Mouse (Mus musculus) hindbrain, embryonic 11.5 days (tissue): ENCODE measurements at regions not wholly inside any gene's neighbourhood (a gene's known extent, or its start where the extent isn't known, plus 50 kb on each side); places are given as distances from the start of the nearest gene placed in this dataset.

Experiments used
- ATAC-seq: fragments of 200-750 bp; cut with Nextera tagmentation; 2 replicates; pipeline ENCODE4 v1.8.0; 2017; ENCODE audit warnings: mild to moderate bottlenecking, moderate TSS enrichment, moderate library complexity; ENCODE audit not compliant: low FRiP score
- DNase-seq: peaks from one replicate; pipeline ENCODE4 v3.0.0-alpha.2; 2015; ENCODE audit warnings: low spot score
- H3K27ac ChIP-seq: fragments of 300-500 bp; sonication (generic); 2 replicates; pipeline ENCODE4 v1.5.1; 2014; ENCODE audit warnings: mild to moderate bottlenecking, low read depth, low read length
- H3K27me3 ChIP-seq: fragments of 300-500 bp; sonication (generic); 2 replicates; pipeline ENCODE4 v1.6.1; 2014; ENCODE audit warnings: mild to moderate bottlenecking, low read length, moderate library complexity, mixed read lengths; ENCODE audit not compliant: control insufficient read depth, insufficient read depth
- H3K36me3 ChIP-seq: fragments of 300-500 bp; sonication (generic); 2 replicates; pipeline ENCODE4 v1.6.1; 2014; ENCODE audit warnings: mild to moderate bottlenecking, low read length, moderate library complexity, mixed read lengths; ENCODE audit not compliant: control insufficient read depth, insufficient read depth
- H3K4me1 ChIP-seq: fragments of 300-500 bp; sonication (generic); replicated peaks from 2 replicates; pipeline ENCODE4 v1.6.1; 2014; ENCODE audit warnings: low read length, mixed read lengths; ENCODE audit not compliant: control insufficient read depth, insufficient read depth
- H3K4me2 ChIP-seq: fragments of 300-500 bp; sonication (generic); replicated peaks from 2 replicates; pipeline ENCODE4 v1.6.1; 2014; ENCODE audit warnings: mild to moderate bottlenecking, low read depth, low read length
- H3K4me3 ChIP-seq: fragments of 300-500 bp; sonication (generic); 2 replicates; pipeline ENCODE4 v1.5.1; 2014; ENCODE audit warnings: low read depth, low read length
- H3K9ac ChIP-seq: fragments of 300-500 bp; sonication (generic); 2 replicates; pipeline ENCODE4 v1.6.1; 2014; ENCODE audit warnings: low read depth, low read length
- H3K9me3 ChIP-seq: fragments of 300-500 bp; sonication (generic); 2 replicates; pipeline ENCODE4 v1.6.1; 2016; ENCODE audit warnings: low read length; ENCODE audit not compliant: control insufficient read depth
- WGBS: fragments of 180-500 bp; shearing (Covaris S2); extraction: QIAGEN DNeasy Blood & Tissue Kit; methylation state at CpG from one replicate; pipeline ENCODE4 v1.1.7; 2014; 5-methylcytosine and 5-hydroxymethylcytosine counted together

DNA sequence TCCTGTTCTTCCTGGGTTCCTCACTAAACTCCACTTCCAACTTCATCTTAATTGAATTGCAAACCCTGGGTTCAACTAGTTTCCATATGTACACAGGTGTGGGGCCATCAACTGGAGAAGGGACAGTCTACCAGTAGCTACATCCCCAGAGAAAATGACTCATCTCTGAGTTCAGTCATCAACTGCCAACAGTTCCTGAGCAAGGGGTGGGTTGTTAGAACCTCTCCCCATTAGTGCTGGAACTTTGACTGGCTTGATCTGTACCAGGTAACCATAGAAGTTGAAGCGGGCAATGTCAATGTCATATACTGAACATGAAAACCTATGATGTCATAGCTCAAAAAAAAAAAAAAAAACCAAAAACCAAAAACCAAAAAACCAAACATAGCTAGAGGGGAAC lies 69.8 kb downstream of the Gm21750 start:
- 88% methylated on average over 1 of the region's 1 CpGs for WGBS
- no peak overlapping the region for H3K4me3 ChIP-seq
- H3K4me1 ChIP-seq = no peaks in the 10 kb centered on the region
- DNase-seq (no peak), ATAC-seq (no peak)
- H3K9ac ChIP-seq = no peak overlapping the region
- no peak overlapping the region for H3K27ac ChIP-seq
- H3K9me3 ChIP-seq = no peaks in the 10 kb centered on the region
- no peak overlapping the region for H3K4me2 ChIP-seq
- H3K36me3 ChIP-seq = no peaks in the 10 kb centered on the region
- H3K27me3 ChIP-seq = no peaks in the 10 kb centered on the region

GRCm38 (mm10) chr14:73732161-73732560 lies 71.1 kb downstream of the Gm21750 start:
- DNase-seq = peak; percentile 1
- Histone ChIP-seq H3K9ac (no peak overlapping the region), H3K4me1 (no peaks in the 10 kb centered on the region), H3K27me3 (no peaks in the 10 kb centered on the region), H3K9me3 (no peaks in the 10 kb centered on the region), H3K4me3 (no peak overlapping the region), H3K36me3 (no peaks in the 10 kb centered on the region), H3K27ac (no peak overlapping the region), H3K4me2 (no peak overlapping the region)
- no peak for ATAC-seq
- WGBS = 39% methylated on average over 3 of the region's 3 CpGs

DNA sequence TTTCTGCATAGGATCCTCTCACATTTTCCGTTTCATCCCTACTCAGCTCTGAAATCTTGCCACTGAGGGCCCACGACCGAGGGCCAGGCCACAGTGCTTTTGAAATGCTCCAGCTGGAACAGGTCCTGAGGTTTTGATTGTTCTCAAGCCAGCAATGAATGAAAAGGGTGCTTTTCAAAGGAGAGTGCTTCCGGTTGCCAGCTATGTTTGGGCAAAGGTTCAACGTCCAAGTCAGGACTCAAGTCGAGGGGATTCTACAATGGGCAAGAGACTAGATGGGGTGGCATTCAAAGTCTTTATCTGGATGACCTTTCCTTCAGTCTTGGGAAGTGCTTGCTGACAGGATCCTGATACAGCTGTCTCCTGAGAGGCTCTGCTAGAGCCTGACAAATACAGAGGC lies 89.8 kb downstream of the Gm21750 start:
- Histone ChIP-seq H3K36me3 (no peaks in the 10 kb centered on the region), H3K4me2 (no peak overlapping the region), H3K27me3 (no peaks in the 10 kb centered on the region), H3K4me1 (no peaks in the 10 kb centered on the region), H3K4me3 (no peak overlapping the region), H3K9me3 (no peaks in the 10 kb centered on the region), H3K27ac (no peak overlapping the region), H3K9ac (no peak overlapping the region)
- DNase-seq = no peak
- no peak for ATAC-seq
- WGBS = 88% methylated on average over 6 of the region's 6 CpGs

- WGBS = 63% methylated on average over 1 of the region's 1 CpGs
- ATAC-seq (no peak), DNase-seq (no peak)
- Histone ChIP-seq H3K9me3 (no peaks in the 10 kb centered on the region), H3K27ac (no peak overlapping the region), H3K27me3 (no peaks in the 10 kb centered on the region), H3K4me1 (no peaks in the 10 kb centered on the region), H3K4me2 (no peak overlapping the region), H3K4me3 (no peak overlapping the region), H3K9ac (no peak overlapping the region), H3K36me3 (no peaks in the 10 kb centered on the region)
Observed at GRCm38 (mm10) chr14:73759986-73760385, 99.0 kb downstream of the Gm21750 start.

GRCm38 (mm10) chr14:73772964-73773363 lies 111.9 kb downstream of the Gm21750 start:
- Histone ChIP-seq H3K4me3 (no peak overlapping the region), H3K27me3 (no peaks in the 10 kb centered on the region), H3K27ac (no peak overlapping the region), H3K4me1 (no peaks in the 10 kb centered on the region), H3K4me2 (no peak overlapping the region), H3K9ac (no peak overlapping the region), H3K36me3 (no peaks in the 10 kb centered on the region), H3K9me3 (no peaks in the 10 kb centered on the region)
- DNase-seq = no peak
- no peak for ATAC-seq
- WGBS = 83% methylated on average over 3 of the region's 3 CpGs

DNA sequence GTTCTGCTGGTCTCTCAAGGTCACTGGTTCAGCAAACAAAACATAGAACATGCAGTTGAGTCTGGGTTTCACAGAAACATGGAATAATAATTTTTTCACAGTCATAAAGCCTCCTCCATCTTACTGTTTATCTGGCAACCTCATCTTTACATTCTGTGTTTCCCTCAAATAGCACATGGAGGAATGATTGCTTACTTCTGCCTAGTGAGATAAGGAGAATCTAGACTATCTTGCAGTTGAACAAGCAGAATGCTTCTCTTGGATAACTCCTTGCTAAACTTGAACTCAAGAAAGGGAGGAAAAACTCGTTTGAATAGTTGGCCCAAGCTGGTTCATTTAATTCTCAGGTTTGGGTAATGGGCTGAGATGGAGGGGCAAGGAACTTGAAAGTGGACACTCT lies 112.8 kb downstream of the Gm21750 start:
- WGBS = 35% methylated on average over 1 of the region's 1 CpGs
- no peaks in the 10 kb centered on the region for H3K9me3 ChIP-seq
- H3K4me3 ChIP-seq = no peak overlapping the region
- no peaks in the 10 kb centered on the region for H3K36me3 ChIP-seq
- no peaks in the 10 kb centered on the region for H3K4me1 ChIP-seq
- H3K9ac ChIP-seq = no peak overlapping the region
- DNase-seq = no peak
- H3K27me3 ChIP-seq = no peaks in the 10 kb centered on the region
- ATAC-seq = no peak
- H3K4me2 ChIP-seq = no peak overlapping the region
- H3K27ac ChIP-seq = no peak overlapping the region

- Histone ChIP-seq H3K9ac (no peak overlapping the region), H3K27ac (no peak overlapping the region), H3K9me3 (no peaks in the 10 kb centered on the region), H3K36me3 (no peaks in the 10 kb centered on the region), H3K4me3 (no peak overlapping the region), H3K27me3 (no peaks in the 10 kb centered on the region), H3K4me2 (no peak overlapping the region), H3K4me1 (no peaks in the 10 kb centered on the region)
- DNase-seq (peak; percentile 76), ATAC-seq (no peak)
- 13% methylated on average over 1 of the region's 1 CpGs for WGBS
Observed at GRCm38 (mm10) chr14:73776066-73776465, 115.0 kb downstream of the Gm21750 start.

DNA sequence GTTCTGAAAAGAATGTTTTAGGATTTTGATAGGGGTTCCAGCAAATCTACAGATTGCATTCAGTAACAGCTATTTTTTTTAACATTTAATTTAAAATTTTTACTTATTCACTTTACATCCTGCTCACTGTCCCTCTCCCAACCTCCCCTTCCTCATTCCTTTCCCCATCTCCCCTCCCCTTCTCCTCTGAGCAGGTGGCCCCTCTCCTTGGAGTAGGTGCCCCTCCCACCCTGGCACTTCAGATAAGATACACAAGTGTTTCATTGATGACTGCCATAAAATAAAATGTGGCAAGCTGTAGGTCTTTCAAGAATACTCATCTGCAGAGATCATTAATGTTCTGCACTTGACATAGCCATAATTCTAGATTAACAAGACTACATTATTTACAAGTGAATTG lies 146.1 kb downstream of the Gm21750 start:
- ATAC-seq (no peak), DNase-seq (no peak)
- Histone ChIP-seq H3K9me3 (no peaks in the 10 kb centered on the region), H3K27me3 (no peaks in the 10 kb centered on the region), H3K9ac (no peak overlapping the region), H3K4me3 (no peak overlapping the region), H3K36me3 (no peaks in the 10 kb centered on the region), H3K4me2 (no peak overlapping the region), H3K27ac (no peak overlapping the region), H3K4me1 (no peaks in the 10 kb centered on the region)

DNA sequence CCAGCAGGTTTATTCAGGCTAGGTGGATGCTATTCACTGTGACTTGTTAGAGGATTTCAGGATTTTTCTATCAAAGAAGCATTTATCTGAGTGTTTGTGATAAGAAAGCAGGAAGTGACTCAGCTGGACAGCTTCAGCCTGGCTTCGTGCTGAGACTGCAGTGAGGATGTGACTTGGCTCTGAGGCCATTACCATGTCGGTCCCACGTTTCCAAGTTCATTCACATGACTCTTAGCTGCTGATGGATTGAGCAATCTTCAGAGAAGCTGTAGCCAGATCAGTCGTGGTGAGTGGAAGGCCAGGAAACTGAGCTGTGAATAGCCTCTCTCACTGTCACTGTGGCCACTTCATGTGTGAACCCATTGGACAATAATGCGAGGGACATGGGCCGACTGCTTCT lies 177.9 kb downstream of the Gm21750 start:
- H3K9ac ChIP-seq = no peak overlapping the region
- ATAC-seq (no peak), DNase-seq (no peak)
- H3K4me1 ChIP-seq = no peaks in the 10 kb centered on the region
- H3K4me2 ChIP-seq = no peak overlapping the region
- H3K9me3 ChIP-seq = no peaks in the 10 kb centered on the region
- no peak overlapping the region for H3K4me3 ChIP-seq
- no peak overlapping the region for H3K27ac ChIP-seq
- no peaks in the 10 kb centered on the region for H3K36me3 ChIP-seq
- 81% methylated on average over 6 of the region's 6 CpGs for WGBS
- H3K27me3 ChIP-seq = no peaks in the 10 kb centered on the region
